Mouse (Mus musculus) spleen, adult 12 weeks (tissue): ENCODE data around the gene Zfp273.
"Not testable (repeated sequence)": the region's sequence is repeated elsewhere in the genome, so short reads cannot be mapped to it uniquely, and the experiment has no call there.

Experiments
- DNase-seq: peaks from one replicate; pipeline ENCODE4 v3.0.0; 2022; ENCODE audit warnings: low spot score

Zfp273 gene

DNA sequence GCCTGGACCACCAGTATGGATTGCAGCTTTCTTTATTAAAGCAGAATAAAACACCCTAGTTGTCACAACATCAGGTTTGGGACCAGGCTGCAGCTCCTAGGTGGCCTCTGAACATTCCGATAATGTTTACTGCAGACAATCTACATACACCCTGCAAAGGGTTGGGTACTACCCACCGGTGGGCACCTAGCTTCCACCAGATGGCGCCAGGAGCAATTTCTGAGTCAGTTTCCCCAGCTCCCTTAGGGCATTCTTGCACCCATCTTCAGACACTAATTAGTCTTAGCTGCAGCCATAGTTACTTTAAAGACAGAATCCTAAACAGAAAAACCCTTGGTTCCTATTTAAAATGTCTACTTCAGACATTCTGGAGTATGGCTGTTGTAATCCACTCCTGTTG lies 54.4 kb downstream of the Zfp273 start:
- DNase-seq = no peak

GRCm38 (mm10) chr13:67876049-67876698 lies 62.6 kb downstream of the Zfp273 start:
- not testable (repeated sequence) for DNase-seq
